Mouse (Mus musculus): ENCODE measurements at regions not wholly inside any gene's neighbourhood (a gene's known extent, or its start where the extent isn't known, plus 50 kb on each side); places are given as distances from the start of the nearest gene placed in this dataset.
A peak's percentile ranks its signal among the peaks of the same experiment; 100 is the strongest.
"Not testable (repeated sequence)": the region's sequence is repeated elsewhere in the genome, so short reads cannot be mapped to it uniquely, and the experiment has no call there.

DNA sequence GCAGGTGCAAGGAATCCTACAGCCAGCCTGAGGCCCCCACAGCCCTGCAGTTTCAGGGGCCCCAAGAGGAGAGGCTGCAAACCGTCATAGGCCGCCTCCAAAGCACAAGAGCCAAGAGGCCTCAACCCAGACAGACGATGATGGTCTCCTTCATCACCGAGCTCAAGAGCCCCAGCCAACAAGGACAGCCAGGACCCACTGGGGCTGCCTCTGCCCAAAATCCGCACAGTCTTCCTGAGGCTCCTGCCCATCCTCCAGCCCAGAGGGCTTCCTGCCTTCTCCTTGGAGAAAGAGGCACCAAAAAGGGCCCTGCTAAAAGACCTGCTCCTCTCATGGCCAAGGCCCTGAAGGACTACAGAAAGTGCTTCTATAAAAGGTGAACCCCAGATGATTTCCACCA, 112.3 kb downstream of the Nus1 start:
- DNase-seq (ENCODE audit: low read depth), result not testable (repeated sequence)

GRCm38 (mm10) chr10:52530846-52531245, 113.5 kb downstream of the Nus1 start:
- no peak for DNase-seq (ENCODE audit: low read depth)

DNA sequence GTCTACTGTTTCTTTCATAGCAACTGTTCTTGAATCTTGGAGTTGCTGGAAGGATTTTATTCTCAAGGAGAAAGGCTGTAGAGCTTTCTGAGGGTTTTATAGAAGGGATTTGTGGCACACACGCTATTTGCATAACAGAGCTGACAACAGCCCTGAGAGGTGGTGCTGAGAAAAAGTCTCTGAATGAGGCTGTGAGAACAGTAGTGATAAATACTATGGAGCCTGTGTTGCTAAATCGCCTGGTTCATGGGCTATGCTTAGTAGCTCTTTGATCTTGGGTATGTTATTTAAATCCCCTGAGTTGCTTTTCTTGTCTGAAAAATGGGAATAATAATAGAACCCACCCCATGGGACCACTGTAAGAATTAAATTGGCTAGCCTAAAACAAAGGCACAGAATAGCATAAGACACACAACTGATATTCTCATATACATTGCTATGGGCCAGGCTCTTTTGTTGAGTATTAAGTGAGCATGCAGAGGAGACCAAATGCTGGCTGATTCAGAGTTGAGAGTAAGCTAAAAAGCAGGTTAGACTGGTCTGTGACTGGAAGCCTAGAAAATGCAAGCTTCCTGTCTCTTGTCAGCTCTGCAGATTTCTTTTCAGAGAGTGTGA, 116.0 kb downstream of the Nus1 start:
- DNase-seq (ENCODE audit: low read depth), result no peak

DNA sequence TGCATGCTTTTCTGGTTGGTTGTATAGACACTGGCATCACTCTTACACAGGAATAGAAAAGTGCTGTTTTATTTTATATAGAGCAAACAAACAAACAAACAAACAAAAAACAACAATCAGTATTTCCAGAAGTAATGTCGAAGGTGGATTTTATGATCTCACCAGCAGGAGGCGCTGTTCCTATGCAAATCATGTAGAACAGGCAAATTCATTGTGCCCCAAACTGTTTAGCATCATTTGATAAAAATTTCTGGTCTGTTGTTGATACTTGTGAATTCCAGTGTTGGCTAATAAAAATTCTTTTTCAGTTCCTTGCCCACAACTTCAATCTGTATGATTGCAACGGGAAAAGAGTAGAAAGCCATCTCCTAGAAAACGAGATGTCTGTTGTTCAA, 116.5 kb downstream of the Nus1 start:
- DNase-seq (ENCODE audit: low read depth), result peak; percentile 69

DNA sequence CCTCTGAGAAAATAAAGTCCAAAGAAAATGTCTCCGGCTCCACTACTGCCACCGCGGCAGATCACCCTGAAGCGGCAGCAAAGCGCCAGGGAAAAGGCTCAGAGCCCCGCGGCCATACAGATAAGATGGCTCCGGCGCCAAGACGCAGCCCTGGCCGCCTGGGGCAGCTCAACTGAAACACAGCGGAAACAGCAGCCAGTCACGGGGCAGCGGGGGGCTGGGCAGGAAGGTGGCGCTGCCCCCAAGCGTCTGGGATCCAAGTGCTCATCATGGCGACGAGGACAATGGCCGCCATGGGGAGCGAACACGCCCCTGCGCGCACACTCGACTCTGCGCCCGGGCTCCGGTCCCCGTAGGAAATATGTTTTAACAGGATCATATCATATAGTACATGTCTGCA, 128.2 kb downstream of the Nus1 start:
- DNase-seq (ENCODE audit: low read depth), result no peak

GRCm38 (mm10) chr10:52577383-52577782, 113.0 kb upstream of the Slc35f1 start:
- no peak for DNase-seq (ENCODE audit: low read depth)

GRCm38 (mm10) chr10:52577795-52578194, 112.5 kb upstream of the Slc35f1 start:
- DNase-seq (ENCODE audit: low read depth), result no peak

DNA sequence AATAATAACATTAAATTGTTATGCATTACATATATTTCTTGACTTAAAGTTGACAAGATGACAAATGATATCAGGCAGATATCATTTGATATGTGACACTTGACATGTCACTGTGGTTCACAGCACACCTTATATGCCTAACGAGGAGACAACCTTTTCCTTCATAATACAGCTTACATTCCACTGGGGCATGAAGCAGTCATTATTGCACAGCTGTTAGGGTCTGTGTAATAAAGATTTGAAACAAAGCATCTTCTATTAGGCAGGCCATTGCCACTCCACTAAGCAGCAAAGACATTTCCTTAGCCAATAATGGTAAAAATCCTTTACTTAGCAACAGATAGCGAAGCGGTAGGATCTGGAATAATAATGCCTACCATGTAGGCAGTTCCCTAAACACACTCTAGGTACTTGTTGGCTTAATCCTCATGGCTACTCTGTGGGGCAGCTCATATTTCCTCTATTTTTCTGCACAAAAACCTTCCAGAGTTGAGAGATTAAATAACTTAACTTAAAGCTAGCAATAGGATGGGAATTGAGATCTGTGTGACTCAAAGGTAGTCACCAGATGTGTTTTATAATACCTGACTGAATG, 112.0 kb upstream of the Slc35f1 start:
- no peak for DNase-seq (ENCODE audit: low read depth)

GRCm38 (mm10) chr10:52593780-52594179, 96.6 kb upstream of the Slc35f1 start:
- no peak for DNase-seq (ENCODE audit: low read depth)

Data from NIH3T3 (cell line).